Mouse (Mus musculus): ENCODE measurements at regions not wholly inside any gene's neighbourhood (a gene's known extent, or its start where the extent isn't known, plus 50 kb on each side); places are given as distances from the start of the nearest gene placed in this dataset.

- WGBS: 0% methylated on average over 15 of the region's 17 CpGs
- peak; percentile 72 for DNase-seq (ENCODE audit: low spot score)
- H3K9me3 ChIP-seq (replicated peaks): no peaks in the 10 kb centered on the region
- no peaks in the 10 kb centered on the region for H3K36me3 ChIP-seq
- peak overlapping the region; percentile 47 for H3K4me3 ChIP-seq
- H3K27ac ChIP-seq (replicated peaks): peak overlapping the region; percentile 86
- H3K4me1 ChIP-seq: peaks cover 40% of the 10 kb centered on the region
- peaks cover 5% of the 10 kb centered on the region; the same call in 1 of the 2 replicates for H3K27me3 ChIP-seq (ENCODE audit: low read depth, poor library complexity, severe bottlenecking)
Measured at GRCm38 (mm10) chr5:64505227-64505834, 297.9 kb upstream of the Klf3 start.

DNA sequence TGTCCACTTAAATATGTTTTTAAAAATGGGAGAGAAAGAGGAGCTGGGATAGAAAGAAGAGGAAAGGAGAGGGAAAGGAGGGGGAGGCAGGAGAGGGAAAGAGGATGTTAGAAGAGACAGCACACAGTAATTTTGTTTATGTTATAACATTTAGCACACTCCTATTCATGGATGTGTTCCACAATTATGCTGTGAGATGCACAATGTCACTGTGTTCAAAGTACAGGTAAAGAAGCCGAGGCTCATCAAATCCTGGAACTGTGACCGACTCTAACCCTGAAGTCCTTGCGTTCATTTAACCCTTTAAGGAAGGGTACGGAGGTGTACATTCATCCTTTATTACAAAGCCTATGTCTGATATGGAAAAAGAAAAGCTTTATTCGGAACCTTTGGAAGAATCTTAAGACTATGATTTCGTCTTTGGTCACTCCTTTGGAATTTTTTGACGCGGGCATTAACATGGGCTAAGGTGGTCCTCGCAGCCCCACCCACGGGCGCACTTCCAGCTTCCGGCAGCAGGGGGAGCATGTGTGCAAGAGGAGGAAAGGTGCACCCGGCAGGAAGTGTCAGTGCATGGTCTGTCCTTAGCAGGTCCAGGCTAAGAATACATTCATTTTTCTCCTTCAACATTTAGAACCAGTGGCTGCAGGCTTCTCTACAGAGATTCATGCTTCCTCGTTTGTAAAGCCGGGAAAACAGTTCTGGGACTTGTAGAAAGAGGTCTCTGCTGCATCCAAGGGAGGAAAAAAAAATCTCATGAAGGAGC, 297.2 kb upstream of the Klf3 start:
- peak overlapping the region; percentile 86 for H3K27ac ChIP-seq (replicated peaks)
- H3K4me1 ChIP-seq: peaks cover 40% of the 10 kb centered on the region
- H3K27me3 ChIP-seq (ENCODE audit: low read depth, poor library complexity, severe bottlenecking): peaks cover 5% of the 10 kb centered on the region; the same call in 1 of the 2 replicates
- no peaks in the 10 kb centered on the region for H3K9me3 ChIP-seq (replicated peaks)
- no peaks in the 10 kb centered on the region for H3K36me3 ChIP-seq
- WGBS: 4% methylated on average over 15 of the region's 15 CpGs
- peak overlapping the region; percentile 47 for H3K4me3 ChIP-seq
- DNase-seq (ENCODE audit: low spot score): peak; percentile 89

GRCm38 (mm10) chr5:64508565-64508964, 294.6 kb upstream of the Klf3 start:
- no peak for DNase-seq (ENCODE audit: low spot score)
- Histone ChIP-seq H3K27ac (replicated peaks) (no peak overlapping the region), H3K4me3 (no peak overlapping the region), H3K27me3 (ENCODE audit: low read depth, poor library complexity, severe bottlenecking) (peaks cover 5% of the 10 kb centered on the region; the same call in 1 of the 2 replicates), H3K9me3 (replicated peaks) (no peaks in the 10 kb centered on the region), H3K4me1 (peaks cover 35% of the 10 kb centered on the region), H3K36me3 (no peaks in the 10 kb centered on the region)
- WGBS: 79% methylated on average over 2 of the region's 2 CpGs

GRCm38 (mm10) chr5:64513155-64513945, 289.8 kb upstream of the Klf3 start:
- no peak for DNase-seq (ENCODE audit: low spot score)
- 91% methylated on average over 18 of the region's 20 CpGs for WGBS
- Histone ChIP-seq H3K4me1 (peaks cover 3% of the 10 kb centered on the region; the same call in 1 of the 2 replicates), H3K4me3 (no peak overlapping the region), H3K36me3 (no peaks in the 10 kb centered on the region), H3K27ac (replicated peaks) (no peak overlapping the region), H3K9me3 (replicated peaks) (no peaks in the 10 kb centered on the region), H3K27me3 (ENCODE audit: low read depth, poor library complexity, severe bottlenecking) (no peaks in the 10 kb centered on the region)

- Histone ChIP-seq H3K36me3 (no peaks in the 10 kb centered on the region), H3K4me1 (peaks cover 12% of the 10 kb centered on the region), H3K4me3 (no peak overlapping the region), H3K27ac (replicated peaks) (no peak overlapping the region), H3K9me3 (replicated peaks) (no peaks in the 10 kb centered on the region), H3K27me3 (ENCODE audit: low read depth, poor library complexity, severe bottlenecking) (no peaks in the 10 kb centered on the region)
- no peak for DNase-seq (ENCODE audit: low spot score)
- WGBS: 96% methylated on average over 13 of the region's 13 CpGs
Measured at GRCm38 (mm10) chr5:64516115-64516665, 287.0 kb upstream of the Klf3 start.

GRCm38 (mm10) chr5:64517241-64517640, 285.9 kb upstream of the Klf3 start:
- H3K36me3 ChIP-seq: no peaks in the 10 kb centered on the region
- no peaks in the 10 kb centered on the region for H3K9me3 ChIP-seq (replicated peaks)
- H3K4me3 ChIP-seq: no peak overlapping the region
- no peak for DNase-seq (ENCODE audit: low spot score)
- no peak overlapping the region for H3K27ac ChIP-seq (replicated peaks)
- H3K27me3 ChIP-seq (ENCODE audit: low read depth, poor library complexity, severe bottlenecking): no peaks in the 10 kb centered on the region
- peaks cover 14% of the 10 kb centered on the region for H3K4me1 ChIP-seq
- WGBS: 90% methylated on average over 4 of the region's 4 CpGs

GRCm38 (mm10) chr5:64517835-64518234, 285.4 kb upstream of the Klf3 start:
- peaks cover 14% of the 10 kb centered on the region for H3K4me1 ChIP-seq
- peak overlapping the region; percentile 25; the same call in 1 of the 2 replicates for H3K27ac ChIP-seq (replicated peaks)
- WGBS: 72% methylated on average over 3 of the region's 3 CpGs
- DNase-seq (ENCODE audit: low spot score): peak; percentile 26
- H3K4me3 ChIP-seq: no peak overlapping the region
- no peaks in the 10 kb centered on the region for H3K27me3 ChIP-seq (ENCODE audit: low read depth, poor library complexity, severe bottlenecking)
- H3K9me3 ChIP-seq (replicated peaks): no peaks in the 10 kb centered on the region
- no peaks in the 10 kb centered on the region for H3K36me3 ChIP-seq

DNA sequence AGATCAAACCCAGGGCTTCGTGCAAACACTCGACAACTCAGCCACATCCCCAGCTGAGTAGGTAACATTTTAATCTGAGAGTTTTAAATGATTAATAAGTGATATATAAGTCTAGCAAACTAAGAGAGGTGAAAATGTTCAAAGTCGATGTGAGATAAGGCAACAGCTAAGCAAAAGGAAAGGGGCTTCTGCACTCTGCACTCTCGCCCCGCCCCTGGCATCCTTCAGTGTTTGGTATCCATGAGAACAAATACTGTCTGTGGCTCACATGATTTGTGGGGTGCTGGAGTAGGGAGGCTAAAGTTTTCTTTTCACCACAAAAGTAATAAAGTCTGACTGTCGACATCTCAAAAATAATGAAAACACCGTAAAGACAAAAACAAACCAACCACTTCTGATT, 284.2 kb upstream of the Klf3 start:
- no peak overlapping the region for H3K27ac ChIP-seq (replicated peaks)
- H3K4me1 ChIP-seq: peaks cover 14% of the 10 kb centered on the region
- H3K36me3 ChIP-seq: no peaks in the 10 kb centered on the region
- no peaks in the 10 kb centered on the region for H3K27me3 ChIP-seq (ENCODE audit: low read depth, poor library complexity, severe bottlenecking)
- H3K9me3 ChIP-seq (replicated peaks): no peaks in the 10 kb centered on the region
- WGBS: 90% methylated on average over 7 of the region's 7 CpGs
- DNase-seq (ENCODE audit: low spot score): no peak
- H3K4me3 ChIP-seq: no peak overlapping the region

DNA sequence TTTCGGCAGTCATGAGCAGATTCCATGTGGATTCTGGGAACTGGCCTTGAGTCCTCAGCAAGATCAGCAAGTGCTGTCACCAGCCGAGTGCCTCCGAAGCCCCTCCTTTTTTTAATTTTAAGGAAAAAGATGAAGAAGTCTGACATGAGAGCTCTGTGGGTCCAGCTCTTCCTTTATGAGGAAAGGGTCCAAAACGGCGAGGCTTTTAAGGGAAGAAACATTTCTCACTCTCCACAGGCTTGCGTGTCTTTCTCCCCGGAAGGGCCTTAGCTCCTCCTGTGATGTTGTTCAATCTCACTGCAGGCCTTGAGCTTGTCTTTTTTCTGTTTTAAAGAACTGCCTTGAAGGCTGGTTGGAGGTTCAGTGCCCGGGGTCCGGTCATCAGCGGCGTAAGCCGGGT, 283.5 kb upstream of the Klf3 start:
- Histone ChIP-seq H3K27ac (replicated peaks) (0 out of 2 replicates have a peak overlapping the region, but pooled peaks have one; percentile 33), H3K4me3 (no peak overlapping the region), H3K4me1 (peaks cover 14% of the 10 kb centered on the region), H3K36me3 (no peaks in the 10 kb centered on the region), H3K27me3 (ENCODE audit: low read depth, poor library complexity, severe bottlenecking) (no peaks in the 10 kb centered on the region), H3K9me3 (replicated peaks) (no peaks in the 10 kb centered on the region)
- DNase-seq (ENCODE audit: low spot score): no peak
- 88% methylated on average over 12 of the region's 12 CpGs for WGBS

DNA sequence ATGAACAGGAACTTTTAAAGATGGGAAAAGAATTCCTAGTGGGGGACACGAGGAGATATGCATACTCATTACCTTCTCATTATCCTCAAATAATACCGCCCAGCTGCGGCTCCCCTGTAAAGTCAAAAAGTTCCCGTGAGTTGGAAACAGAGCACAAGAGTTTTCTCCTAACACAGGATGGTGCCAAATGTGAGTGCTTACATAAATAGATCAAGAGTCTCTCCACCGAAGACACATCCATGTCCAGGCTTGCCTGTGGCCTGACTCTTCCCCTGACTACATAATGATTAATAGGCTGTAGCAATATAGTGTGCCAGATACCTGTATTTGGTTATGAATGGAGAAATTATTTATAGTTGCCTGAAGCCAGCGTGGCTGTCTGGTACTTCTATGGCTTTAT, 281.8 kb upstream of the Klf3 start:
- no peak for DNase-seq (ENCODE audit: low spot score)
- Histone ChIP-seq H3K36me3 (no peaks in the 10 kb centered on the region), H3K4me3 (no peak overlapping the region), H3K27ac (replicated peaks) (no peak overlapping the region), H3K4me1 (peaks cover 14% of the 10 kb centered on the region), H3K27me3 (ENCODE audit: low read depth, poor library complexity, severe bottlenecking) (no peaks in the 10 kb centered on the region), H3K9me3 (replicated peaks) (no peaks in the 10 kb centered on the region)
- 84% methylated on average over 6 of the region's 6 CpGs for WGBS

DNA sequence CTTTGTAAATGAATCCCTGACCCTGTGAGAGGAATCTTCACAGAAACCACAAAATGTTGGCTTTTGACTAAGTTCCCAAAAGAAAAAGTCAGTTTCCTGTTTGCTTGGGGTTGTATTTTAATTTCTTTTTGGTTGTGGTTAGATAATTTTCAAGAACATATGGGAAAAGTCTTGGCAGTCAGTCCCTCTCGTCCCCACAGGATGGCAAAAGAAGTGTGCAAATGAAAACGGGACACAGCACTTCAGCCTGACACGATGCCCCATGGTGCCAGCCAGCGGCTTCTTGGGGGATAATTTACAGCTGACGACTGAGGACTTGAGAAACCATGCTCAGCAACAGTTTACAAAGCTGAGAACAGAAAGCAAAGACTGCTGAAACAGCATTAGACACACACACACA, 281.2 kb upstream of the Klf3 start:
- Histone ChIP-seq H3K27me3 (ENCODE audit: low read depth, poor library complexity, severe bottlenecking) (no peaks in the 10 kb centered on the region), H3K4me1 (peaks cover 14% of the 10 kb centered on the region), H3K9me3 (replicated peaks) (no peaks in the 10 kb centered on the region), H3K4me3 (no peak overlapping the region), H3K27ac (replicated peaks) (no peak overlapping the region), H3K36me3 (no peaks in the 10 kb centered on the region)
- DNase-seq (ENCODE audit: low spot score): no peak
- WGBS: 68% methylated on average over 5 of the region's 5 CpGs

GRCm38 (mm10) chr5:64526521-64526920, 276.7 kb upstream of the Klf3 start:
- Histone ChIP-seq H3K27me3 (ENCODE audit: low read depth, poor library complexity, severe bottlenecking) (no peaks in the 10 kb centered on the region), H3K27ac (replicated peaks) (no peak overlapping the region), H3K4me3 (no peak overlapping the region), H3K4me1 (no peaks in the 10 kb centered on the region), H3K9me3 (replicated peaks) (no peaks in the 10 kb centered on the region), H3K36me3 (no peaks in the 10 kb centered on the region)
- 89% methylated on average over 3 of the region's 3 CpGs for WGBS
- DNase-seq (ENCODE audit: low spot score): no peak

Measured in midbrain, embryonic 10.5 days (tissue).